17 mouse cellular contexts compared by ENCODE assay signal in the genomic region with DNA sequence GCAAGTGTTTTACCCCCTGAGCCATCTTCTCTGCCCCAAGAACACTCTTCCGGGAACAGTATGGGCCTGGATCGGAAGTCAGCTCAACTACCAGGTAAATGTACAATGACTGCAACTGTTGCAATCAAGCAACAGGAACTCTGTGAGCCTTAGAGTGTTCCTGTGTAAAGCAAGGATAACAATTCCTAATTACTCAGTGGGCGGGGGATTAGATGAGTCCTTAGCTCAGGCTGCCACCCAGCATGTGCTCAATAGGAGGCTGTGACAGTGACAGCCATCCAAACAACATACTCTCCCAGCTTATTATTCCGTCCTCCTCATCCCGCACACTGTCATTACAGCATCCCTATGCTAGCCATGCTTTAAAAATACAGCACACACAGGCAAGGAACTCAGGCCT.
A peak's percentile ranks its signal among the peaks of the same experiment; 100 is the strongest.
DNase-seq lines count a peak whose midpoint lies in the region; ATAC-seq and TF ChIP-seq lines count a peak whose summit lies in the region.
"Had no signal": no experiment of that assay in that cellular context is flagged by ENCODE, and none has a peak within 500 bp of the region (broad histone marks: within the 10 kb centered on the region; RNA-seq: fewer than 3 reads in every experiment).

No protein-coding gene starts in this region.

- no peaks in the 10 kb centered on the region for H3K79me2 ChIP-seq in heart, adult 2 months (replicated peaks; ENCODE audit: control insufficient read depth, insufficient read depth, low read length)

- H3K4me1 ChIP-seq in heart, adult 2 months (ENCODE audit: control insufficient read depth, insufficient read depth, low read length), result peaks cover 33% of the 10 kb centered on the region
- peaks cover 27% of the 10 kb centered on the region for H3K4me1 ChIP-seq in heart, embryonic 11.5 days (ENCODE audit: control insufficient read depth, insufficient read depth, low read length)
- H3K4me1 ChIP-seq in intestine, embryonic 14.5 days (replicated peaks; ENCODE audit: control insufficient read depth, insufficient read depth, low read length), result no peaks in the 10 kb centered on the region
- H3K4me1 ChIP-seq in intestine, postnatal 0 days (replicated peaks; ENCODE audit: control insufficient read depth, insufficient read depth, low read length), result no peaks in the 10 kb centered on the region
- no peaks in the 10 kb centered on the region; the same call in 1 of the 2 replicates for H3K4me1 ChIP-seq in lung, embryonic 15.5 days
- peaks cover 38% of the 10 kb centered on the region for H3K4me1 ChIP-seq in lung, adult 2 months (ENCODE audit: control insufficient read depth, insufficient read depth, low read length)
- H3K4me1 ChIP-seq in stomach, embryonic 16.5 days (ENCODE audit: control insufficient read depth, insufficient read depth, low read length), result 0 out of 2 replicates have a peak, but pooled peaks cover 2% of the 10 kb centered on the region
- H3K4me1 ChIP-seq: neural tube, embryonic 12.5 days had no signal

- no peak for TF ChIP-seq CTCF in heart, adult 2 months (IDR thresholded peaks at IDR 0.05)
- TF ChIP-seq CTCF in intestine, postnatal 0 days (IDR thresholded peaks at IDR 0.05; ENCODE audit: low read depth), result no peak
- TF ChIP-seq CTCF in lung, adult 2 months (IDR thresholded peaks at IDR 0.05; ENCODE audit: insufficient read depth, low read length), result no peak

- no peak overlapping the region for H3K4me3 ChIP-seq in heart, adult 2 months
- no peak overlapping the region for H3K4me3 ChIP-seq in heart, embryonic 11.5 days (ENCODE audit: low read depth, low read length)
- H3K4me3 ChIP-seq in intestine, embryonic 14.5 days (ENCODE audit: low read depth, low read length), result no peak overlapping the region
- H3K4me3 ChIP-seq in intestine, postnatal 0 days (ENCODE audit: low read depth, low read length), result no peak overlapping the region
- no peak overlapping the region for H3K4me3 ChIP-seq in lung, embryonic 15.5 days
- H3K4me3 ChIP-seq in lung, adult 2 months (replicated peaks; ENCODE audit: extremely low read depth, low read depth, low read length), result no peak overlapping the region
- H3K4me3 ChIP-seq in stomach, embryonic 16.5 days (replicated peaks; ENCODE audit: low read length), result no peak overlapping the region
- H3K4me3 ChIP-seq: forebrain, embryonic 10.5 days; midbrain, embryonic 10.5 days; neural tube, embryonic 12.5 days had no signal

- DNase-seq in heart, adult 2 months, result no peak
- DNase-seq in intestine, embryonic 14.5 days (ENCODE audit: low spot score), result no peak
- no peak for DNase-seq in lung, adult 2 months
- no peak for DNase-seq in thymus, postnatal 36 days
- DNase-seq: cerebellum, postnatal 10 days; gastrocnemius, postnatal 14 days; kidney, postnatal 36 days; lung, postnatal 36 days; right cerebral cortex, postnatal 25 days; thymus, postnatal 25 days had no signal

- no peaks in the 10 kb centered on the region for H3K9me3 ChIP-seq in heart, embryonic 11.5 days (replicated peaks; ENCODE audit: control insufficient read depth, low read length)
- H3K9me3 ChIP-seq in intestine, embryonic 14.5 days (ENCODE audit: control insufficient read depth, low read length), result no peaks in the 10 kb centered on the region
- H3K9me3 ChIP-seq in intestine, postnatal 0 days (ENCODE audit: control insufficient read depth), result no peaks in the 10 kb centered on the region
- H3K9me3 ChIP-seq in lung, embryonic 15.5 days, result no peaks in the 10 kb centered on the region
- no peaks in the 10 kb centered on the region for H3K9me3 ChIP-seq in stomach, embryonic 16.5 days (replicated peaks; ENCODE audit: control insufficient read depth, low read length)
- H3K9me3 ChIP-seq: forebrain, embryonic 10.5 days; midbrain, embryonic 10.5 days; neural tube, embryonic 12.5 days had no signal

- no peak for TF ChIP-seq EP300 in heart, adult 2 months (IDR thresholded peaks at IDR 0.05; ENCODE audit: insufficient read depth, low read depth, low read length)

- peak overlapping the region; percentile 79 for H3K27ac ChIP-seq in heart, adult 2 months
- no peak overlapping the region; the same call in 1 of the 2 replicates for H3K27ac ChIP-seq in heart, embryonic 11.5 days (ENCODE audit: low read depth, low read length)
- 0 out of 2 replicates have a peak overlapping the region, but pooled peaks have one; percentile 7 for H3K27ac ChIP-seq in intestine, embryonic 14.5 days (ENCODE audit: low read depth)
- no peak overlapping the region for H3K27ac ChIP-seq in intestine, postnatal 0 days (ENCODE audit: low read depth, low read length)
- peak overlapping the region; percentile 82 for H3K27ac ChIP-seq in lung, embryonic 15.5 days
- H3K27ac ChIP-seq in stomach, embryonic 16.5 days (ENCODE audit: low read length), result peak overlapping the region; percentile 7; the same call in 1 of the 2 replicates
- H3K27ac ChIP-seq: forebrain, embryonic 10.5 days; midbrain, embryonic 10.5 days; neural tube, embryonic 12.5 days had no signal

- ATAC-seq in heart, embryonic 11.5 days (replicated peaks; ENCODE audit: insufficient number of reproducible peaks, low FRiP score, low TSS enrichment), result no peak
- ATAC-seq in intestine, embryonic 14.5 days (replicated peaks; ENCODE audit: low FRiP score, low TSS enrichment, low read depth), result no peak
- ATAC-seq in intestine, postnatal 0 days, result no peak
- ATAC-seq in lung, embryonic 15.5 days (ENCODE audit: borderline replicate concordance, extremely low read depth, low FRiP score, low TSS enrichment), result no peak
- no peak for ATAC-seq in stomach, embryonic 16.5 days (ENCODE audit: insufficient read depth, low FRiP score)

- intact Hi-C loops in heart, adult 2 months (cut with DNase I), result loop anchor here (5.0 kb wide), 1 partner anchor 153 kb away; no protein-coding TSS in a partner anchor

- TF ChIP-seq POLR2A in heart, adult 2 months (IDR thresholded peaks at IDR 0.05; ENCODE audit: insufficient read depth, low read depth, low read length), result no peak
- TF ChIP-seq POLR2A in lung, adult 2 months (IDR thresholded peaks at IDR 0.05; ENCODE audit: borderline replicate concordance, extremely low read depth, low read depth, low read length), result no peak

- H3K4me2 ChIP-seq in heart, embryonic 11.5 days, result no peak overlapping the region
- no peak overlapping the region for H3K4me2 ChIP-seq in intestine, embryonic 14.5 days (ENCODE audit: low read length)
- no peak overlapping the region for H3K4me2 ChIP-seq in intestine, postnatal 0 days (replicated peaks; ENCODE audit: low read depth)
- H3K4me2 ChIP-seq in lung, embryonic 15.5 days, result no peak overlapping the region
- H3K4me2 ChIP-seq in stomach, embryonic 16.5 days (ENCODE audit: low read depth, low read length), result no peak overlapping the region
- H3K4me2 ChIP-seq: neural tube, embryonic 12.5 days had no signal

- H3K36me3 ChIP-seq in heart, adult 2 months (ENCODE audit: control insufficient read depth, insufficient read depth, low read length), result peaks cover 73% of the 10 kb centered on the region
- H3K36me3 ChIP-seq in heart, embryonic 11.5 days (ENCODE audit: control insufficient read depth, insufficient read depth, low read length), result peaks cover 42% of the 10 kb centered on the region
- peaks cover 74% of the 10 kb centered on the region for H3K36me3 ChIP-seq in intestine, embryonic 14.5 days (ENCODE audit: control insufficient read depth, insufficient read depth, low read length)
- peaks cover 50% of the 10 kb centered on the region for H3K36me3 ChIP-seq in intestine, postnatal 0 days (ENCODE audit: control insufficient read depth, insufficient read depth)
- peaks cover 83% of the 10 kb centered on the region for H3K36me3 ChIP-seq in lung, embryonic 15.5 days
- H3K36me3 ChIP-seq in stomach, embryonic 16.5 days (ENCODE audit: control insufficient read depth, insufficient read depth, low read length), result peaks cover 16% of the 10 kb centered on the region; the same call in 1 of the 2 replicates

- H3K9ac ChIP-seq in heart, adult 2 months (ENCODE audit: low read depth, low read length), result no peak overlapping the region
- no peak overlapping the region for H3K9ac ChIP-seq in heart, embryonic 11.5 days (ENCODE audit: low read depth, low read length)
- H3K9ac ChIP-seq in intestine, embryonic 14.5 days (ENCODE audit: low read length), result no peak overlapping the region
- no peak overlapping the region for H3K9ac ChIP-seq in intestine, postnatal 0 days (ENCODE audit: low read depth, low read length)
- H3K9ac ChIP-seq in lung, embryonic 15.5 days, result no peak overlapping the region
- H3K9ac ChIP-seq in stomach, embryonic 16.5 days (ENCODE audit: low read length), result no peak overlapping the region
- H3K9ac ChIP-seq: neural tube, embryonic 12.5 days had no signal

- WGBS in heart, adult 2 months, result 45% methylated on average over 5 of the region's 5 CpGs
- 81% methylated on average over 5 of the region's 5 CpGs for WGBS in heart, embryonic 11.5 days (ENCODE audit: insufficient replicate concordance)
- WGBS in intestine, embryonic 14.5 days, result 89% methylated on average over 5 of the region's 5 CpGs
- WGBS in intestine, postnatal 0 days, result 84% methylated on average over 5 of the region's 5 CpGs
- 76% methylated on average over 5 of the region's 5 CpGs for WGBS in lung, embryonic 15.5 days
- 56% methylated on average over 5 of the region's 5 CpGs for WGBS in lung, adult 2 months
- WGBS in stomach, embryonic 16.5 days, result 85% methylated on average over 5 of the region's 5 CpGs

- no peaks in the 10 kb centered on the region for H3K27me3 ChIP-seq in heart, adult 2 months (ENCODE audit: control insufficient read depth, insufficient read depth, low read length)
- H3K27me3 ChIP-seq in heart, embryonic 11.5 days (ENCODE audit: control insufficient read depth, insufficient read depth, low read length), result no peaks in the 10 kb centered on the region
- no peaks in the 10 kb centered on the region for H3K27me3 ChIP-seq in intestine, embryonic 14.5 days (replicated peaks; ENCODE audit: control insufficient read depth, insufficient read depth, low read length)
- no peaks in the 10 kb centered on the region for H3K27me3 ChIP-seq in intestine, postnatal 0 days (replicated peaks; ENCODE audit: control insufficient read depth, insufficient read depth, low read length)
- no peaks in the 10 kb centered on the region for H3K27me3 ChIP-seq in lung, embryonic 15.5 days
- no peaks in the 10 kb centered on the region for H3K27me3 ChIP-seq in stomach, embryonic 16.5 days (ENCODE audit: control insufficient read depth, insufficient read depth, low read length)
- H3K27me3 ChIP-seq: neural tube, embryonic 12.5 days had no signal

Comparison
In these comparisons a context has a peak if more than half of its experiments do, and no peak if none do; other contexts are left out.
1. H3K27ac ChIP-seq: peak in heart, adult 2 months (single experiment), intestine, embryonic 14.5 days (single experiment), lung, embryonic 15.5 days (single experiment) and stomach, embryonic 16.5 days (single experiment); none in heart, embryonic 11.5 days (single experiment) and intestine, postnatal 0 days (single experiment).